Mouse (Mus musculus) lung, postnatal 0 days (tissue): ENCODE measurements at regions not wholly inside any gene's neighbourhood (a gene's known extent, or its start where the extent isn't known, plus 50 kb on each side); places are given as distances from the start of the nearest gene placed in this dataset.
A peak's percentile ranks its signal among the peaks of the same experiment; 100 is the strongest.

Source experiments
- ATAC-seq: fragments of 200-750 bp; cut with Nextera tagmentation; 2 replicates; pipeline ENCODE4 v1.8.0; 2017; ENCODE audit warnings: moderate library complexity
- DNase-seq: peaks from one replicate; pipeline ENCODE4 v3.0.0-alpha.2; 2016; ENCODE audit warnings: low spot score
- H3K27ac ChIP-seq: fragments of 300-500 bp; sonication (generic); 2 replicates; pipeline ENCODE4 v1.5.1; 2014; ENCODE audit warnings: antibody characterized with exemption, mild to moderate bottlenecking, low read length, mixed read lengths
- H3K27me3 ChIP-seq: fragments of 300-500 bp; sonication (generic); replicated peaks from 2 replicates; pipeline ENCODE4 v1.6.1; 2014; ENCODE audit warnings: low read length, mixed read lengths; ENCODE audit not compliant: insufficient read depth
- H3K36me3 ChIP-seq: fragments of 300-500 bp; sonication (generic); 2 replicates; pipeline ENCODE4 v1.6.1; 2014; ENCODE audit warnings: low read length, mixed read lengths; ENCODE audit not compliant: insufficient read depth
- H3K4me1 ChIP-seq: fragments of 300-500 bp; sonication (generic); 2 replicates; pipeline ENCODE4 v1.6.1; 2014; ENCODE audit warnings: antibody characterized with exemption, low read depth, low read length, mixed read lengths; ENCODE audit not compliant: insufficient read depth
- H3K4me2 ChIP-seq: fragments of 300-500 bp; sonication (generic); replicated peaks from 2 replicates; pipeline ENCODE4 v1.6.1; 2014; ENCODE audit warnings: low read depth, mild to moderate bottlenecking, low read length, moderate library complexity, mixed read lengths
- H3K4me3 ChIP-seq: fragments of 300-500 bp; sonication (generic); 2 replicates; pipeline ENCODE4 v1.5.1; 2014; ENCODE audit warnings: low read depth, low read length
- H3K9ac ChIP-seq: fragments of 300-500 bp; sonication (generic); replicated peaks from 2 replicates; pipeline ENCODE4 v1.6.1; 2014; ENCODE audit warnings: low read depth, mild to moderate bottlenecking
- H3K9me3 ChIP-seq: fragments of 300-500 bp; sonication (generic); 2 replicates; pipeline ENCODE4 v1.6.1; 2016; ENCODE audit warnings: low read length, mixed read lengths
- CTCF ChIP-seq: IDR thresholded peaks from 2 replicates; pipeline ENCODE4 v1.5.1; 2016; ENCODE audit warnings: antibody characterized with exemption, mild to moderate bottlenecking
- EP300 ChIP-seq: IDR thresholded peaks from 2 replicates; pipeline ENCODE4 v1.6.1; 2016; ENCODE audit warnings: antibody characterized with exemption, mild to moderate bottlenecking, control low read depth
- WGBS: fragments of 180-500 bp; shearing (Covaris S2); extraction: QIAGEN DNeasy Blood & Tissue Kit; methylation state at CpG from one replicate; pipeline ENCODE4 v1.1.7; 2014; 5-methylcytosine and 5-hydroxymethylcytosine counted together

DNA sequence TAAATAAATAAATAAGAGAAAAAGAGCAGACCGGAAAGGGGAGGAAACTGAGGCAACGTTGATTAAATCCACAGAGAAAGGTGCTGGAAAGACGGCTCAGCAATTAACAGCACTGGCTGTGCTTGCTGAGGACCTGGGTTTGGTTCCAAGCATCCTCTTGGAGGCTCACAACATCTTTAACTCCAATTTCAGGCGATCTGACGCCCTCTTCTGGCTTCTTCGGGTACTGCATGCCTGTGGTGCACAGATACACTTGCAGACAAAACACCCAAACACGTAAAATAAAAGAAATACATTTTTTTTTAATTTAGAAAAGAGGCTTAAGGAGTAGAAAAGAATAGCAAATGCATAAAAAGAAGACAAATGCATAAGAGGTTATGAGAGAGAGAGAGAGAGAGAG, 173.9 kb upstream of the Ubl3 start:
- DNase-seq (no peak), ATAC-seq (no peak)
- no peaks in the 10 kb centered on the region for H3K36me3 ChIP-seq
- H3K27me3 ChIP-seq = no peaks in the 10 kb centered on the region
- H3K4me2 ChIP-seq = no peak overlapping the region
- H3K4me3 ChIP-seq = no peak overlapping the region
- no peaks in the 10 kb centered on the region for H3K9me3 ChIP-seq
- H3K4me1 ChIP-seq = no peaks in the 10 kb centered on the region
- 74% methylated on average over 7 of the region's 7 CpGs for WGBS
- H3K27ac ChIP-seq = no peak overlapping the region
- TF ChIP-seq EP300 (no peak), CTCF (peak; percentile 34)
- no peak overlapping the region for H3K9ac ChIP-seq

DNA sequence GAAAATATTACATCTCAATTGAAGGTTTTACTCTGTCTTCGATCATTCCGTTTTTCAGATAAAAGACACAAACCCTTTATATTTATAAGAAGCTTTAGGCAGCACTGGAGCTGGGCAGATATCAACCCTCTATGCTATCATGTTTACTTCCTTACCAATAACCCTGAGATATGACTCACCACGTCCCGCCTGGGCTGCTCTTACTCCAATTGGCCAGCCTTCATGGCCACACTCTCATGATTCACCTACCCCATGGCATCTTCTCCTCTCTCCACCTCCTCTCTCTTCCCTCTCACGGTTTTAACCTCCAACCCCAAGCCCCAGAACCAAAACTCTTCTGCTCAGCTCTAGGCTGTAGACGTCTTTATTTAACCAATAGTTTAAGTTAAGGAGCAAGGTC, 171.9 kb upstream of the Ubl3 start:
- no peak overlapping the region for H3K27ac ChIP-seq
- no peak overlapping the region for H3K4me2 ChIP-seq
- no peak overlapping the region for H3K9ac ChIP-seq
- 81% methylated on average over 6 of the region's 6 CpGs for WGBS
- DNase-seq = no peak
- no peak for ATAC-seq
- H3K27me3 ChIP-seq = no peaks in the 10 kb centered on the region
- TF ChIP-seq EP300 (no peak), CTCF (no peak)
- no peaks in the 10 kb centered on the region for H3K4me1 ChIP-seq
- H3K36me3 ChIP-seq = no peaks in the 10 kb centered on the region
- H3K9me3 ChIP-seq = no peaks in the 10 kb centered on the region
- H3K4me3 ChIP-seq = no peak overlapping the region

GRCm38 (mm10) chr5:148723677-148724227, 171.2 kb upstream of the Ubl3 start:
- Histone ChIP-seq H3K9ac (no peak overlapping the region), H3K27ac (no peak overlapping the region), H3K27me3 (no peaks in the 10 kb centered on the region), H3K4me1 (no peaks in the 10 kb centered on the region), H3K4me3 (no peak overlapping the region), H3K36me3 (no peaks in the 10 kb centered on the region), H3K4me2 (no peak overlapping the region), H3K9me3 (no peaks in the 10 kb centered on the region)
- no peak for TF ChIP-seq CTCF
- no peak for TF ChIP-seq EP300
- no peak for ATAC-seq
- no peak for DNase-seq
- WGBS = 91% methylated on average over 11 of the region's 11 CpGs

DNA sequence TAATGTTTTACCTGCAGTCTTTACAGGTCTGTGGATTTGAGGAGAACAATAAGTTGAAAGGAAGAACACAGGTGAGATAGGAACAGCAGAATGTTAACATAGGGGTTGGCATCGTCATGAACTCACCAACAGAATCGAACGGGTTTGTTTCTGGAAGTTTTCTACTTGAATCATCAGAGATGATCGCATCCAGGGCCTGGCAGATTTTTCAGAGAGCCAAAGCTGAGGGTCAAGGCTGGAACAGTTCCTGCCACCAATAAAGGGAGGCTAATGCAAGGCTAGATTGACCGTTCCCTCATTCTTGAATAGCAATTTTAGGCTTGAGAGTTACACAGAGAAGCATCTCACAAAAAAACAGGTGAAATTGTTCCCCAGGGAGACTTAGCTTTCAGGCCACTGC, 168.0 kb upstream of the Ubl3 start:
- TF ChIP-seq EP300 (no peak), CTCF (no peak)
- H3K27me3 ChIP-seq = no peaks in the 10 kb centered on the region
- DNase-seq = no peak
- no peak for ATAC-seq
- no peaks in the 10 kb centered on the region for H3K36me3 ChIP-seq
- no peaks in the 10 kb centered on the region for H3K9me3 ChIP-seq
- H3K27ac ChIP-seq = no peak overlapping the region
- no peak overlapping the region for H3K4me3 ChIP-seq
- no peaks in the 10 kb centered on the region for H3K4me1 ChIP-seq
- no peak overlapping the region for H3K4me2 ChIP-seq
- WGBS = 89% methylated on average over 5 of the region's 5 CpGs
- no peak overlapping the region for H3K9ac ChIP-seq

DNA sequence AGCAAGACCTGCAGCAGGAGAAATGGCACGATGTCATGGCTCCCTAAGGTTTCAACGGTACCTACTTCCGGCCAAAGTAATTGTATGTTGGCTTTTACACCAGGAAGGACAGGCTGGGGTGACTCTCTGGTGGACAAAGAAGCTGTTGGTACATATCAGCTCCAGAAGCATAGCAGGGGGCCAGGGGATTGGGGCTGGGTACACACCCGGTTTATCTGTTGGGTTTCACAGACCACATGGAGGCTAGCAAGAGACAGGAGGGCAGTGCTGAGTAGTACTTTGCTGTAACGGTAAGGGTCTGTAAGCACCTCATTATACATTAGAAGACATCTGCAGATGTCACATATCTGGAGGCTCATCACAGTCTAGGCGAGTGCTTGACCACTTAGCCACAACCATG, 164.0 kb upstream of the Ubl3 start:
- Histone ChIP-seq H3K36me3 (no peaks in the 10 kb centered on the region), H3K4me1 (no peaks in the 10 kb centered on the region), H3K4me2 (no peak overlapping the region), H3K27me3 (no peaks in the 10 kb centered on the region), H3K9ac (no peak overlapping the region), H3K4me3 (no peak overlapping the region), H3K27ac (no peak overlapping the region), H3K9me3 (no peaks in the 10 kb centered on the region)
- ATAC-seq = no peak
- TF ChIP-seq CTCF = no peak
- no peak for TF ChIP-seq EP300
- WGBS = 88% methylated on average over 6 of the region's 6 CpGs
- no peak for DNase-seq

- ATAC-seq (no peak), DNase-seq (no peak)
- TF ChIP-seq EP300 (no peak), CTCF (no peak)
- Histone ChIP-seq H3K4me2 (no peak overlapping the region), H3K9ac (no peak overlapping the region), H3K4me1 (no peaks in the 10 kb centered on the region), H3K4me3 (no peak overlapping the region), H3K27ac (no peak overlapping the region), H3K27me3 (no peaks in the 10 kb centered on the region), H3K9me3 (no peaks in the 10 kb centered on the region), H3K36me3 (no peaks in the 10 kb centered on the region)
- 44% methylated on average over 15 of the region's 15 CpGs for WGBS
Observed at GRCm38 (mm10) chr5:148715218-148715991, 162.8 kb upstream of the Ubl3 start.
